Mouse (Mus musculus): ENCODE measurements around the gene Cmss1. TPM values are rescaled to one million over a fixed set of nuclear protein-coding genes. Genes with fewer than 3 reads are reported as not detected.

The Cmss1 gene
- polyA plus RNA-seq, 1 experiment from 2014 or later = 41.0 TPM

DNA sequence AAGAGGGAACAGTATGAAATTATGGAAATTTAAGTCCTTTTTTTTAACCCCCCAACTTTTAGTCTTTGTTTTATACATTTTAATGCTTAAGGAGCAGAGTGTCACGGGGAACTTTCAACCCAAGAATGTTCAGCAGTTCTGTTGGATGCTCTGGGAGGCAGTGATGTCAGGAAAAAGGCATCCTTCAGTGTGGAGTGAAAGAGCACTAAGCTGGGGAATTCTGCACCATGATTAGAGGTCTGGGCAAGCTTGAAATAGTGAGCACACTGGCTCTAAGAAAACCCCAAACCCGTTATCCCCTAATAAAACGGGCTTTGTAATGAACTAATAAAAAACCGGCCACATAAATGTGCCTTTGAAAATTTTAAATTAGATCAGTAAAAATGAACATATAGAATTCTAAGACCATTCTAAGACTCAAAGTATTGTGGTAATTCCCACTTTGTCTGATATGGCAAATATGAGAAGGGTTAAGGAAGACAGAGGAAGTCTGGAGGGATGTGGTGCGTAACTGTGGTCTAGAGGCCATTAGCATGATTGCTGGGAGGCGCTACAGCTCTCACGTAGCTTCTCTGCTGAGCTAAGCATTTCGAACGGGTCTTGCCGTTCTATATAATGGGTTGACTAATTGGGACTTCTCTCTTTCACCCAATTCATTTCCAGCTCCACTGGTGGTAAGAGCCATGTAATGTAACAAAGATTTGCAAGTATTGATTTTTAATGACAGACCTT lies 165.8 kb downstream of the Cmss1 start:
- Histone ChIP-seq H3K9ac (ENCODE audit: low read length) (no peak overlapping the region), H3K4me2 (ENCODE audit: low read length) (no peak overlapping the region), H3K4me1 (ENCODE audit: control insufficient read depth, insufficient read depth, low read length) (peaks cover 4% of the 10 kb centered on the region; the same call in 1 of the 2 replicates), H3K27me3 (replicated peaks; ENCODE audit: control insufficient read depth, insufficient read depth, low read length) (no peaks in the 10 kb centered on the region), H3K4me3 (ENCODE audit: low read depth, low read length) (no peak overlapping the region), H3K36me3 (ENCODE audit: control insufficient read depth, insufficient read depth, low read length) (no peaks in the 10 kb centered on the region), H3K27ac (ENCODE audit: low read depth, low read length) (no peak overlapping the region), H3K9me3 (replicated peaks; ENCODE audit: control insufficient read depth, low read length) (no peaks in the 10 kb centered on the region)
- 59% methylated on average over 10 of the region's 10 CpGs for whole genome bisulfite sequencing
- DNase-seq (ENCODE audit: low spot score) (no peak), ATAC-seq (no peak)

DNA sequence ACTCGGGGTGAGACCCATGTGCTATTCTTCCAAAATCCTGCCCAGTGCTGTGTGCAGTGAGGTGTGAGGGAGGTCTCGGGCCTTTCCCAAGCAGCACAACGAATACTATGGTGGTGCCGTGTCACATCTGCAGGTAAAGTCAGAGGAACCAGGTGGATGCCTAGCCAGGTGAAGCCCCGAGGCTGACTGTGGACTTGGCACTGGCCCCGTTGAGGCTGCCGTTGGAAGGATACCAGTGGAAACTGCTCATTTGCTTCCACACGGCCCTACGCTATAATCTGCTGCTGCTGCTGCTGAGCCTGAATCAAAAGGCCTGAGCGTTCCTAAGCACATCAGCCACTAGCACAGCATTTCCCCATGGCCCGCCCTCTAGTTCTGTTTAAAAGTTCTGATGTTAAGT lies 167.5 kb downstream of the Cmss1 start:
- Histone ChIP-seq H3K4me3 (ENCODE audit: low read depth, low read length) (no peak overlapping the region), H3K9me3 (replicated peaks; ENCODE audit: control insufficient read depth, low read length) (no peaks in the 10 kb centered on the region), H3K36me3 (ENCODE audit: control insufficient read depth, insufficient read depth, low read length) (no peaks in the 10 kb centered on the region), H3K27ac (ENCODE audit: low read depth, low read length) (no peak overlapping the region), H3K4me2 (ENCODE audit: low read length) (no peak overlapping the region), H3K27me3 (replicated peaks; ENCODE audit: control insufficient read depth, insufficient read depth, low read length) (no peaks in the 10 kb centered on the region), H3K9ac (ENCODE audit: low read length) (no peak overlapping the region), H3K4me1 (ENCODE audit: control insufficient read depth, insufficient read depth, low read length) (peaks cover 4% of the 10 kb centered on the region; the same call in 1 of the 2 replicates)
- WGBS = 72% methylated on average over 11 of the region's 11 CpGs
- ATAC-seq (no peak), DNase-seq (ENCODE audit: low spot score) (no peak)

- Histone ChIP-seq H3K4me1 (ENCODE audit: control insufficient read depth, insufficient read depth, low read length) (peaks cover 4% of the 10 kb centered on the region; the same call in 1 of the 2 replicates), H3K9me3 (replicated peaks; ENCODE audit: control insufficient read depth, low read length) (no peaks in the 10 kb centered on the region), H3K36me3 (ENCODE audit: control insufficient read depth, insufficient read depth, low read length) (no peaks in the 10 kb centered on the region), H3K27me3 (replicated peaks; ENCODE audit: control insufficient read depth, insufficient read depth, low read length) (no peaks in the 10 kb centered on the region), H3K9ac (ENCODE audit: low read length) (no peak overlapping the region), H3K4me3 (ENCODE audit: low read depth, low read length) (no peak overlapping the region), H3K27ac (ENCODE audit: low read depth, low read length) (no peak overlapping the region), H3K4me2 (ENCODE audit: low read length) (no peak overlapping the region)
- peak; percentile 83 for DNase-seq (ENCODE audit: low spot score)
- 36% methylated on average over 5 of the region's 5 CpGs for WGBS
- peak; percentile 80 for ATAC-seq
These were observed 168.4 kb downstream of the Cmss1 start for GRCm38 (mm10) chr16:57438288-57438685.

- no peak overlapping the region for H3K4me2 ChIP-seq (ENCODE audit: low read length)
These were observed 169.0 kb downstream of the Cmss1 start for GRCm38 (mm10) chr16:57437523-57438287.

DNA sequence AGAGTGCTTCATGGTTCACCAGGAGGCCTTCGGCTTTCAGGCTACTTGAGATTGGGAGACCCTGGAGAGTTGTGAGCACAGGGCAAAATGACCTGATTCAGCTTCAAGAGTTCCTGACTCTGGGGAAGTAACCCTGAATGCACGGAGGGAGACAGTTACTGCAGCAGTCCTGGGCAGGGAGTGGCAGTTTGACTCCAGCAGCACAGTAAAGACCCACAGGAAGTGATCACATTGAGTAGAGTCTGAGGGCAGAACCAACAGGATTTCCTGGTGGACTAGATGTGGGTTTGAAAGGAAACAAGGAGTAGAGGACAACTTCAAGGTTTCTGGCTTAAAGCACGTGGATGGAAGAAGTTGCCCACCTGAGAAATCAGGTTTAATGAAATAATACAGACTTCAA lies 172.0 kb downstream of the Cmss1 start:
- H3K9ac ChIP-seq (ENCODE audit: low read length) = no peak overlapping the region
- 89% methylated on average over 3 of the region's 3 CpGs for WGBS
- H3K27me3 ChIP-seq (replicated peaks; ENCODE audit: control insufficient read depth, insufficient read depth, low read length) = no peaks in the 10 kb centered on the region
- H3K4me1 ChIP-seq (ENCODE audit: control insufficient read depth, insufficient read depth, low read length) = peaks cover 2% of the 10 kb centered on the region; the same call in 1 of the 2 replicates
- H3K9me3 ChIP-seq (replicated peaks; ENCODE audit: control insufficient read depth, low read length) = no peaks in the 10 kb centered on the region
- no peak overlapping the region for H3K27ac ChIP-seq (ENCODE audit: low read depth, low read length)
- no peaks in the 10 kb centered on the region for H3K36me3 ChIP-seq (ENCODE audit: control insufficient read depth, insufficient read depth, low read length)
- no peak overlapping the region for H3K4me3 ChIP-seq (ENCODE audit: low read depth, low read length)
- no peak for ATAC-seq
- no peak overlapping the region for H3K4me2 ChIP-seq (ENCODE audit: low read length)
- DNase-seq (ENCODE audit: low spot score) = no peak

More at GRCm38 (mm10) chr16:57437523-57438287, 169.0 kb downstream of the Cmss1 start:
- H3K9me3 ChIP-seq (replicated peaks; ENCODE audit: control insufficient read depth, low read length) = no peaks in the 10 kb centered on the region
- H3K27me3 ChIP-seq (replicated peaks; ENCODE audit: control insufficient read depth, insufficient read depth, low read length) = no peaks in the 10 kb centered on the region
- peak; percentile 68 for DNase-seq (ENCODE audit: low spot score)
- peak; percentile 84 for ATAC-seq
- no peaks in the 10 kb centered on the region for H3K36me3 ChIP-seq (ENCODE audit: control insufficient read depth, insufficient read depth, low read length)
- H3K4me1 ChIP-seq (ENCODE audit: control insufficient read depth, insufficient read depth, low read length) = peaks cover 4% of the 10 kb centered on the region; the same call in 1 of the 2 replicates
- no peak overlapping the region for H3K4me3 ChIP-seq (ENCODE audit: low read depth, low read length)
- WGBS = 32% methylated on average over 11 of the region's 11 CpGs
- no peak overlapping the region; the same call in 1 of the 2 replicates for H3K27ac ChIP-seq (ENCODE audit: low read depth, low read length)
- no peak overlapping the region for H3K9ac ChIP-seq (ENCODE audit: low read length)

DNA sequence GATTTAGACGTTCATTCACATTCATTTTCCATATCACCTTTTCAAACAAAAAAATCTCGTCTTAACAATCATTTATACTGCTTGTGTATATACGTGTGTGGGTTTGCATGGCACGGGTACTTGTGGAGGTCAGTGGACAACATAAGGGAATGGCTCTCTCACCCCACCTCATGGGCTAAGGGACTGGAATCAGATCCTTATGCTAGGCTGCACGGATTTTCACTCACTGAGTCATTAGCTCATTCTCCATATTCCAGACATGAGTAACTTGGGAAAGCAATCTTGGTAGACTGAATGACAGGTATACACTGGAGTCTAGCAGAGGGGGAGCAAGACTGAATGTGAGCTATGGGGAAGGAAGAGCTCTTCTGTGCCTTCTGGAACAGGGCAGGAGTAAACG lies 173.0 kb downstream of the Cmss1 start:
- H3K4me2 ChIP-seq (ENCODE audit: low read length) = no peak overlapping the region
- no peak overlapping the region for H3K27ac ChIP-seq (ENCODE audit: low read depth, low read length)
- no peaks in the 10 kb centered on the region for H3K27me3 ChIP-seq (replicated peaks; ENCODE audit: control insufficient read depth, insufficient read depth, low read length)
- DNase-seq (ENCODE audit: low spot score) (no peak), ATAC-seq (no peak)
- no peaks in the 10 kb centered on the region for H3K4me1 ChIP-seq (ENCODE audit: control insufficient read depth, insufficient read depth, low read length)
- no peak overlapping the region for H3K4me3 ChIP-seq (ENCODE audit: low read depth, low read length)
- WGBS = 89% methylated on average over 6 of the region's 6 CpGs
- H3K9ac ChIP-seq (ENCODE audit: low read length) = no peak overlapping the region
- no peaks in the 10 kb centered on the region for H3K36me3 ChIP-seq (ENCODE audit: control insufficient read depth, insufficient read depth, low read length)
- no peaks in the 10 kb centered on the region for H3K9me3 ChIP-seq (replicated peaks; ENCODE audit: control insufficient read depth, low read length)

GRCm38 (mm10) chr16:57433173-57433572 lies 173.5 kb downstream of the Cmss1 start:
- no peaks in the 10 kb centered on the region for H3K27me3 ChIP-seq (replicated peaks; ENCODE audit: control insufficient read depth, insufficient read depth, low read length)
- no peak overlapping the region for H3K9ac ChIP-seq (ENCODE audit: low read length)
- no peaks in the 10 kb centered on the region for H3K4me1 ChIP-seq (ENCODE audit: control insufficient read depth, insufficient read depth, low read length)
- no peaks in the 10 kb centered on the region for H3K9me3 ChIP-seq (replicated peaks; ENCODE audit: control insufficient read depth, low read length)
- no peak overlapping the region for H3K27ac ChIP-seq (ENCODE audit: low read depth, low read length)
- no peaks in the 10 kb centered on the region for H3K36me3 ChIP-seq (ENCODE audit: control insufficient read depth, insufficient read depth, low read length)
- DNase-seq (ENCODE audit: low spot score) (no peak), ATAC-seq (no peak)
- no peak overlapping the region for H3K4me3 ChIP-seq (ENCODE audit: low read depth, low read length)
- 70% methylated on average over 4 of the region's 4 CpGs for WGBS
- H3K4me2 ChIP-seq (ENCODE audit: low read length) = no peak overlapping the region

DNA sequence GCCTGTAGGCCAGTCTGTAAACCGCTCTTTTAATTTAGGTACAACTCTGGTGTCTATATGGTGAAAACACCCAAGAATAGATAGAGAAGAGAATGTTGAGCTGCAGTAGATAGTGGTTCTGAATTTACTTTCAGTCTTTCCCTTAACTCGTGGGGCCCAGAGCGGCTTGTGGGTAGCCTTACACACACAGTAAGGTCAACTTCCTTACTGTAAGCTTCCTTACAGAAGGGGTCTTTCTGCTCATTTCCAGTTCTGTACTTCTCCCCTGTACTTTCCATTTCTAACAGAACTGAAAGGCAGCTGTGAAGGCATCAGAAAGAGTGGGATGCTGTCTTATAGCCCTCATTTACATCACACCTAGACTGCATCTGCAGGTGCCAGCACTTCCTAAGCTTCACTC lies 175.4 kb downstream of the Cmss1 start:
- no peak overlapping the region for H3K9ac ChIP-seq (ENCODE audit: low read length)
- H3K9me3 ChIP-seq (replicated peaks; ENCODE audit: control insufficient read depth, low read length) = no peaks in the 10 kb centered on the region
- 93% methylated on average over 3 of the region's 3 CpGs for WGBS
- no peaks in the 10 kb centered on the region for H3K36me3 ChIP-seq (ENCODE audit: control insufficient read depth, insufficient read depth, low read length)
- no peaks in the 10 kb centered on the region for H3K4me1 ChIP-seq (ENCODE audit: control insufficient read depth, insufficient read depth, low read length)
- H3K27me3 ChIP-seq (replicated peaks; ENCODE audit: control insufficient read depth, insufficient read depth, low read length) = no peaks in the 10 kb centered on the region
- no peak overlapping the region for H3K27ac ChIP-seq (ENCODE audit: low read depth, low read length)
- ATAC-seq (no peak), DNase-seq (ENCODE audit: low spot score) (no peak)
- H3K4me2 ChIP-seq (ENCODE audit: low read length) = no peak overlapping the region
- no peak overlapping the region for H3K4me3 ChIP-seq (ENCODE audit: low read depth, low read length)

DNA sequence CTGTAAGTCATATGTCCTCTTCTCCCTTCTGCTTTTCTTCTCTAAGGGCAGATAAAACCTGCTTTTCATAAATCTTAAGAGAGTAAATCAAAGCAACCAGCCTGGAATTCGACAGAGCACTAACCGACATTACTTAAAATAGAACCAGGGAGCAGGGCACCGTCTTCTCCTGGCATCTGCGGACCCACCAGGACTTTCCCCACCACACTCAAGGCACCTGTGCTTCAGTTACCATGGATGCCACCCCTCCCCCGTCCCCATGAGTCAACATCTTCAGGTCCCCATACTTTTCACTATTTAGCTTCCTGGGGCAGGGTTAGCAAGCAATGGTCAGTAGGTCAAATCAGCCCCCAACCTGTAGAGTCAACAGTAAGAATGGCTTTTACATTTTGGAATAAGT lies 177.7 kb downstream of the Cmss1 start:
- no peaks in the 10 kb centered on the region for H3K9me3 ChIP-seq (replicated peaks; ENCODE audit: control insufficient read depth, low read length)
- H3K27me3 ChIP-seq (replicated peaks; ENCODE audit: control insufficient read depth, insufficient read depth, low read length) = no peaks in the 10 kb centered on the region
- 90% methylated on average over 5 of the region's 5 CpGs for WGBS
- no peak overlapping the region for H3K4me2 ChIP-seq (ENCODE audit: low read length)
- no peak overlapping the region for H3K9ac ChIP-seq (ENCODE audit: low read length)
- no peak for ATAC-seq
- H3K4me3 ChIP-seq (ENCODE audit: low read depth, low read length) = no peak overlapping the region
- no peak for DNase-seq (ENCODE audit: low spot score)
- no peaks in the 10 kb centered on the region for H3K4me1 ChIP-seq (ENCODE audit: control insufficient read depth, insufficient read depth, low read length)
- H3K36me3 ChIP-seq (ENCODE audit: control insufficient read depth, insufficient read depth, low read length) = no peaks in the 10 kb centered on the region
- H3K27ac ChIP-seq (ENCODE audit: low read depth, low read length) = no peak overlapping the region
